Mouse (Mus musculus) limb, embryonic 13.5 days (tissue): Measurements from ENCODE around the gene Zc3h12c. TPM values are rescaled to one million over a fixed set of nuclear protein-coding genes. Genes with fewer than 3 reads are reported as not detected.
"Not testable (repeated sequence)": the region's sequence is repeated elsewhere in the genome, so short reads cannot be mapped to it uniquely, and the experiment has no call there.

Experiments
- ATAC-seq: fragments of 200-750 bp; cut with Nextera tagmentation; 2 replicates; pipeline ENCODE4 v1.8.0; 2017; ENCODE audit warnings: low read depth, moderate number of reproducible peaks, moderate TSS enrichment; ENCODE audit not compliant: low FRiP score
- H3K27ac ChIP-seq: fragments of 300-500 bp; sonication (generic); 2 replicates; pipeline ENCODE4 v1.5.1; 2015; ENCODE audit warnings: inconsistent platforms, mild to moderate bottlenecking, moderate library complexity
- H3K27me3 ChIP-seq: fragments of 300-500 bp; sonication (generic); 2 replicates; pipeline ENCODE4 v1.6.1; 2015; ENCODE audit warnings: mild to moderate bottlenecking, inconsistent platforms
- H3K36me3 ChIP-seq: fragments of 300-500 bp; sonication (generic); 2 replicates; pipeline ENCODE4 v1.6.1; 2015; ENCODE audit warnings: inconsistent platforms, mild to moderate bottlenecking, moderate library complexity
- H3K4me1 ChIP-seq: fragments of 300-500 bp; sonication (generic); 2 replicates; pipeline ENCODE4 v1.6.1; 2015; ENCODE audit warnings: inconsistent platforms
- H3K4me2 ChIP-seq: fragments of 300-500 bp; sonication (generic); replicated peaks from 2 replicates; pipeline ENCODE4 v1.6.1; 2015; ENCODE audit warnings: inconsistent platforms, mild to moderate bottlenecking, moderate library complexity
- H3K4me3 ChIP-seq: fragments of 300-500 bp; sonication (generic); 2 replicates; pipeline ENCODE4 v1.5.1; 2015; ENCODE audit warnings: moderate library complexity, mild to moderate bottlenecking, inconsistent platforms
- H3K9ac ChIP-seq: fragments of 300-500 bp; sonication (generic); 2 replicates; pipeline ENCODE4 v1.6.1; 2015; ENCODE audit warnings: mild to moderate bottlenecking, inconsistent platforms
- H3K9me3 ChIP-seq: fragments of 300-500 bp; sonication (generic); 2 replicates; pipeline ENCODE4 v1.6.1; 2016; ENCODE audit warnings: inconsistent platforms
- WGBS: fragments of 180-500 bp; shearing (Covaris S2); methylation state at CpG from one replicate; pipeline ENCODE4 v1.1.7; 2015; 5-methylcytosine and 5-hydroxymethylcytosine counted together
- polyA plus RNA-seq: library from polyadenylated mRNA; unstranded; fragments of >200 nt; fragmentation: Nextera tagmentation; extraction: Ambion mirVana; gene quantifications from 2 replicates; pipeline ENCODE4 v1.2.1, GENCODE M21; 2015

The Zc3h12c gene
- polyA plus RNA-seq, 1 experiment from 2014 or later: 3.1 TPM

GRCm38 (mm10) chr9:52097386-52097785, 71.0 kb downstream of the Zc3h12c start:
- 17% methylated on average over 1 of the region's 1 CpGs for WGBS
- H3K9ac ChIP-seq: no peak overlapping the region
- H3K27ac ChIP-seq: no peak overlapping the region
- H3K9me3 ChIP-seq: no peaks in the 10 kb centered on the region
- H3K27me3 ChIP-seq: no peaks in the 10 kb centered on the region
- H3K4me3 ChIP-seq: no peak overlapping the region
- H3K4me2 ChIP-seq: no peak overlapping the region
- H3K36me3 ChIP-seq: peaks cover 7% of the 10 kb centered on the region
- 0 out of 2 replicates have a peak, but pooled peaks cover 3% of the 10 kb centered on the region for H3K4me1 ChIP-seq
- no peak for ATAC-seq

- 84% methylated on average over 3 of the region's 3 CpGs for WGBS
- ATAC-seq: no peak
- no peak overlapping the region for H3K9ac ChIP-seq
- H3K4me1 ChIP-seq: 0 out of 2 replicates have a peak, but pooled peaks cover 3% of the 10 kb centered on the region
- no peak overlapping the region for H3K27ac ChIP-seq
- peaks cover 11% of the 10 kb centered on the region for H3K36me3 ChIP-seq
- H3K4me3 ChIP-seq: no peak overlapping the region
- H3K4me2 ChIP-seq: no peak overlapping the region
- no peaks in the 10 kb centered on the region for H3K9me3 ChIP-seq
- no peaks in the 10 kb centered on the region for H3K27me3 ChIP-seq
Measured at GRCm38 (mm10) chr9:52095666-52096065, 72.7 kb downstream of the Zc3h12c start.

GRCm38 (mm10) chr9:52094471-52094980, 73.8 kb downstream of the Zc3h12c start:
- H3K4me2 ChIP-seq: no peak overlapping the region
- no peaks in the 10 kb centered on the region for H3K9me3 ChIP-seq
- no peaks in the 10 kb centered on the region for H3K27me3 ChIP-seq
- no peak overlapping the region for H3K4me3 ChIP-seq
- peaks cover 16% of the 10 kb centered on the region for H3K36me3 ChIP-seq
- no peak for ATAC-seq
- H3K4me1 ChIP-seq: 0 out of 2 replicates have a peak, but pooled peaks cover 3% of the 10 kb centered on the region
- WGBS: 89% methylated on average over 10 of the region's 10 CpGs
- no peak overlapping the region for H3K27ac ChIP-seq
- H3K9ac ChIP-seq: no peak overlapping the region

- H3K9ac ChIP-seq: no peak overlapping the region
- 78% methylated on average over 5 of the region's 5 CpGs for WGBS
- no peak for ATAC-seq
- peaks cover 19% of the 10 kb centered on the region for H3K36me3 ChIP-seq
- H3K4me1 ChIP-seq: 0 out of 2 replicates have a peak, but pooled peaks cover 3% of the 10 kb centered on the region
- H3K9me3 ChIP-seq: no peaks in the 10 kb centered on the region
- H3K27ac ChIP-seq: no peak overlapping the region
- H3K4me3 ChIP-seq: no peak overlapping the region
- H3K27me3 ChIP-seq: no peaks in the 10 kb centered on the region
- no peak overlapping the region for H3K4me2 ChIP-seq
Measured at GRCm38 (mm10) chr9:52094016-52094415, 74.4 kb downstream of the Zc3h12c start.

GRCm38 (mm10) chr9:52093108-52093507, 75.3 kb downstream of the Zc3h12c start:
- H3K4me2 ChIP-seq: no peak overlapping the region
- peaks cover 25% of the 10 kb centered on the region for H3K36me3 ChIP-seq
- 73% methylated on average over 8 of the region's 8 CpGs for WGBS
- H3K9ac ChIP-seq: no peak overlapping the region
- 0 out of 2 replicates have a peak, but pooled peaks cover 3% of the 10 kb centered on the region for H3K4me1 ChIP-seq
- H3K27me3 ChIP-seq: no peaks in the 10 kb centered on the region
- H3K4me3 ChIP-seq: no peak overlapping the region
- no peaks in the 10 kb centered on the region for H3K9me3 ChIP-seq
- no peak for ATAC-seq
- H3K27ac ChIP-seq: no peak overlapping the region

GRCm38 (mm10) chr9:52092311-52092710, 76.1 kb downstream of the Zc3h12c start:
- peaks cover 33% of the 10 kb centered on the region for H3K36me3 ChIP-seq
- no peak overlapping the region for H3K9ac ChIP-seq
- no peak overlapping the region for H3K4me2 ChIP-seq
- WGBS: 87% methylated on average over 5 of the region's 5 CpGs
- H3K27me3 ChIP-seq: no peaks in the 10 kb centered on the region
- no peaks in the 10 kb centered on the region for H3K9me3 ChIP-seq
- ATAC-seq: no peak
- 0 out of 2 replicates have a peak, but pooled peaks cover under 1% of the 10 kb centered on the region for H3K4me1 ChIP-seq
- H3K27ac ChIP-seq: no peak overlapping the region
- H3K4me3 ChIP-seq: no peak overlapping the region

- no peak for ATAC-seq
Measured at GRCm38 (mm10) chr9:52091752-52092151, 76.6 kb downstream of the Zc3h12c start.

GRCm38 (mm10) chr9:52082414-52082813, 86.0 kb downstream of the Zc3h12c start:
- no peak overlapping the region for H3K27ac ChIP-seq
- H3K4me1 ChIP-seq: no peaks in the 10 kb centered on the region
- no peaks in the 10 kb centered on the region for H3K9me3 ChIP-seq
- H3K27me3 ChIP-seq: no peaks in the 10 kb centered on the region
- no peak overlapping the region for H3K9ac ChIP-seq
- no peak overlapping the region for H3K4me2 ChIP-seq
- H3K4me3 ChIP-seq: no peak overlapping the region
- no peak for ATAC-seq
- 89% methylated on average over 4 of the region's 4 CpGs for WGBS
- peaks cover 76% of the 10 kb centered on the region for H3K36me3 ChIP-seq

More at GRCm38 (mm10) chr9:52091752-52092151, 76.6 kb downstream of the Zc3h12c start:
- H3K4me2 ChIP-seq: no peak overlapping the region
- peaks cover 38% of the 10 kb centered on the region for H3K36me3 ChIP-seq
- H3K4me1 ChIP-seq: no peaks in the 10 kb centered on the region
- no peak overlapping the region for H3K27ac ChIP-seq
- H3K9me3 ChIP-seq: no peaks in the 10 kb centered on the region
- H3K9ac ChIP-seq: no peak overlapping the region
- H3K4me3 ChIP-seq: no peak overlapping the region
- WGBS: 93% methylated on average over 9 of the region's 9 CpGs
- no peaks in the 10 kb centered on the region for H3K27me3 ChIP-seq

- H3K9me3 ChIP-seq: no peaks in the 10 kb centered on the region
- no peak for ATAC-seq
- H3K4me1 ChIP-seq: no peaks in the 10 kb centered on the region
- H3K4me3 ChIP-seq: no peak overlapping the region
- no peak overlapping the region for H3K27ac ChIP-seq
- H3K36me3 ChIP-seq: peaks cover 75% of the 10 kb centered on the region
- WGBS: 94% methylated on average over 2 of the region's 2 CpGs
- no peaks in the 10 kb centered on the region for H3K27me3 ChIP-seq
- no peak overlapping the region for H3K9ac ChIP-seq
- H3K4me2 ChIP-seq: no peak overlapping the region
Measured at GRCm38 (mm10) chr9:52081979-52082378, 86.4 kb downstream of the Zc3h12c start.

- Histone ChIP-seq H3K4me1 (no peaks in the 10 kb centered on the region), H3K27me3 (no peaks in the 10 kb centered on the region), H3K36me3 (peaks cover 69% of the 10 kb centered on the region), H3K4me3 (no peak overlapping the region), H3K27ac (no peak overlapping the region), H3K9ac (no peak overlapping the region), H3K9me3 (no peaks in the 10 kb centered on the region), H3K4me2 (no peak overlapping the region)
- no peak for ATAC-seq
- 90% methylated on average over 1 of the region's 1 CpGs for WGBS
Measured at GRCm38 (mm10) chr9:52077692-52078091, 90.7 kb downstream of the Zc3h12c start.

- Histone ChIP-seq H3K4me2 (no peak overlapping the region), H3K9me3 (no peaks in the 10 kb centered on the region), H3K4me1 (no peaks in the 10 kb centered on the region), H3K9ac (no peak overlapping the region), H3K27me3 (no peaks in the 10 kb centered on the region), H3K36me3 (peaks cover 71% of the 10 kb centered on the region), H3K27ac (no peak overlapping the region), H3K4me3 (no peak overlapping the region)
- ATAC-seq: no peak
- WGBS: 82% methylated on average over 2 of the region's 2 CpGs
Measured at GRCm38 (mm10) chr9:52076089-52076488, 92.3 kb downstream of the Zc3h12c start.

- no peaks in the 10 kb centered on the region for H3K27me3 ChIP-seq
Measured at GRCm38 (mm10) chr9:52072202-52072601, 96.2 kb downstream of the Zc3h12c start.

GRCm38 (mm10) chr9:52071352-52071751, 97.0 kb downstream of the Zc3h12c start:
- not testable (repeated sequence) for H3K9me3 ChIP-seq, ATAC-seq, H3K9ac ChIP-seq, H3K4me2 ChIP-seq, H3K4me3 ChIP-seq, H3K27ac ChIP-seq, H3K4me1 ChIP-seq, H3K27me3 ChIP-seq
- peaks cover 64% of the 10 kb centered on the region for H3K36me3 ChIP-seq

More at GRCm38 (mm10) chr9:52072202-52072601, 96.2 kb downstream of the Zc3h12c start:
- peaks cover 68% of the 10 kb centered on the region for H3K36me3 ChIP-seq
- H3K27ac ChIP-seq: no peak overlapping the region
- ATAC-seq: no peak
- no peak overlapping the region for H3K4me3 ChIP-seq
- no peak overlapping the region for H3K4me2 ChIP-seq
- no peaks in the 10 kb centered on the region for H3K4me1 ChIP-seq
- H3K9ac ChIP-seq: no peak overlapping the region
- no peaks in the 10 kb centered on the region for H3K9me3 ChIP-seq
